Mouse (Mus musculus) frontal cortex, postnatal 25 days (tissue): Measurements from ENCODE around the gene Gm28539.
"Not testable (repeated sequence)": the region's sequence is repeated elsewhere in the genome, so short reads cannot be mapped to it uniquely, and the experiment has no call there.

Source experiments
- DNase-seq, 2 experiments: peaks; one replicate each; pipeline ENCODE4 v3.0.0; 2022; ENCODE audit warnings: low spot score in 2 of 2

Gm28539 gene

GRCm38 (mm10) chr16:18849521-18850190, 13.3 kb downstream of the Gm28539 start:
- not testable (repeated sequence) for DNase-seq

GRCm38 (mm10) chr16:18858551-18858950, 22.2 kb downstream of the Gm28539 start:
- no peak for DNase-seq

- DNase-seq: no peak
These were observed 23.8 kb downstream of the Gm28539 start for GRCm38 (mm10) chr16:18860186-18860585.

GRCm38 (mm10) chr16:18870495-18870894, 34.1 kb downstream of the Gm28539 start:
- not testable (repeated sequence) for DNase-seq

- DNase-seq: no peak
These were observed 39.7 kb downstream of the Gm28539 start for GRCm38 (mm10) chr16:18876091-18876441.

- DNase-seq: peak; percentile 87 to 90
These were observed 40.3 kb downstream of the Gm28539 start, which contains the start of the genes Mrpl40 and Hira for GRCm38 (mm10) chr16:18876442-18877308. Mrpl40 (minus strand) TSS chr16:18876862. Hira (plus strand) TSS chr16:18877037.

GRCm38 (mm10) chr16:18877386-18878090, 41.2 kb downstream of the Gm28539 start:
- peak; percentile 23 to 36 for DNase-seq

- DNase-seq: no peak
These were observed 41.8 kb downstream of the Gm28539 start for GRCm38 (mm10) chr16:18878091-18878720.

GRCm38 (mm10) chr16:18884044-18884443, 47.7 kb downstream of the Gm28539 start:
- DNase-seq: no peak

GRCm38 (mm10) chr16:18893840-18894372, 57.5 kb downstream of the Gm28539 start:
- no peak for DNase-seq

- DNase-seq: no peak
These were observed 58.9 kb downstream of the Gm28539 start for GRCm38 (mm10) chr16:18895249-18895648.

GRCm38 (mm10) chr16:18896429-18896828, 60.0 kb downstream of the Gm28539 start:
- no peak for DNase-seq

- no peak for DNase-seq
These were observed 69.3 kb downstream of the Gm28539 start for GRCm38 (mm10) chr16:18905648-18906047.

GRCm38 (mm10) chr16:18916064-18916463, 79.7 kb downstream of the Gm28539 start:
- no peak for DNase-seq

GRCm38 (mm10) chr16:18921771-18922170, 85.4 kb downstream of the Gm28539 start:
- DNase-seq: no peak

GRCm38 (mm10) chr16:18927963-18928362, 91.6 kb downstream of the Gm28539 start:
- no peak for DNase-seq

GRCm38 (mm10) chr16:18938321-18939082, 102.1 kb downstream of the Gm28539 start:
- no peak for DNase-seq

- DNase-seq: no peak
These were observed 107.5 kb downstream of the Gm28539 start for GRCm38 (mm10) chr16:18943906-18944305.

GRCm38 (mm10) chr16:18948941-18949340, 112.6 kb downstream of the Gm28539 start:
- DNase-seq: no peak

- DNase-seq: no peak
These were observed 114.0 kb downstream of the Gm28539 start for GRCm38 (mm10) chr16:18950351-18950750.

GRCm38 (mm10) chr16:18952813-18953212, 116.4 kb downstream of the Gm28539 start:
- no peak for DNase-seq
